Mouse (Mus musculus): ENCODE data around the gene Ttc3. TPM values are rescaled to one million over a fixed set of nuclear protein-coding genes. Genes with fewer than 3 reads are reported as not detected.
"Not testable (repeated sequence)": the region's sequence is repeated elsewhere in the genome, so short reads cannot be mapped to it uniquely, and the experiment has no call there.

The Ttc3 gene
- 98.1 and 100 TPM in 2 replicates for polyA plus RNA-seq (2015; fragmentation: Nextera tagmentation; extraction: Ambion mirVana)

DNA sequence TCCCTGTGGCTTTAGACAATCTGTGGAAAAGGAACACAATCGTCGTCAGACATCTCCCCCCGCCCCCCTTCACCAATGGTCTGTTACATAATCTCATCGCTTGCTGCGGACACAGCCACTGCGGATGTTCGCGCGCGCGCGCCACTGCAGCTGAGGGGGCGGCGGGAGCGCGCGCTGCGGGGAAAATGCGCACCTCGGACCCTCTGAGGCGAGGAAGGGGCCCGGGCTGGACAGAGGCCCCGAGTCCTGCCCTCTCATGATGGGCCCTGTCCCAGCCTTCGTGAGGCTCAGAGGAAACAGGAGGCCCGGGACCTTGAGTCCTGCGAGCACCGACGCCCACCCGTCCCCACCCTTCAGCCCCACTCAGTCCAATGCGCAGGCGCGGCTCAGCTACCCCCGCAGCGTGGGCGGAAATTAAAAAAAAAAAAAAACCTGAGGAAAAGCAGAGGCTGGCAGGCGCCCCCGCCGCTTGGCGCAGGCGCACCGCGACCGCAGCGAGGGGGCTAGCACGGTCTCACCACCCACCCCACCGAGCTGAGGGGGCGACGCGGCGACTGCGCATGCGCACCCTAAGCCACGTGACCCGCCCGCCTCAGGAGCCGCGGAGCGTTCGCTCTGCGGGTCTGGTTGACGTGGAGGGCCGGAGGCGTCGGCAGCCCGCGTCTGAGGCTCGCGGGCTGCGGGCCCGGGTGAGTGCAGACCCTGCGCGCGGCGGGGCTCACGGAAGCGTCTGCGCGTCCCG is at the start of gene Ttc3:
Gene Ttc3 (plus strand): TSS at position 446 of the 742 bp plus-strand sequence.
- peak; percentile 97 for DNase-seq (ENCODE audit: low spot score)

DNA sequence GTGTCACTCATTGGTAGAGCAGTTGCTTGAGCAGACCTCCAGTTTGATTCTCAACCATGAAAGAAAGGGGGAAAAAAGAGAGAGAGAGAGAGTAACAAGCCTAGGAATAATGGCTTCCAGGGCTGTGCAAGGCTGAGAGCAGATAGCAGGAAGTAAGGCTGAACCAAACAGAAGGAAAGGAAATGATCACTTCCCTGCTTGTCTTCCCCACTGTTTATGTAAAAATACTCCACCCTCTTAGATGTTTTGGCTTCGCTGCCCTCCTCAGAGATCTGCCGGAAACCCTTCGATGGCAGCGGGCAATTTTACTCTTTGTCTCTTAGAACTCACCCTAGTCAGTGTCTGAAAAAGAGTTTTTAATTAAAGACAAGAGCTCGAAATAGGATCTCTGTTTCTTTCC is 46.7 kb upstream of the Ttc3 start:
- no peak for DNase-seq (ENCODE audit: low spot score)

- no peak for DNase-seq (ENCODE audit: low spot score)
Observed at GRCm38 (mm10) chr16:94326008-94326407, 44.4 kb upstream of the Ttc3 start.

- DNase-seq (ENCODE audit: low spot score) = peak; percentile 4
Observed at GRCm38 (mm10) chr16:94327781-94328711, 42.4 kb upstream of the Ttc3 start, which contains the start of gene Ripply3. TSS of gene Ripply3 (plus strand) at chr16:94328420.

- DNase-seq (ENCODE audit: low spot score) = no peak
Observed at GRCm38 (mm10) chr16:94328881-94329867, 41.2 kb upstream of the Ttc3 start.

GRCm38 (mm10) chr16:94330429-94330828 is 40.0 kb upstream of the Ttc3 start:
- no peak for DNase-seq (ENCODE audit: low spot score)

- DNase-seq (ENCODE audit: low spot score) = no peak
Observed at GRCm38 (mm10) chr16:94331233-94331885, 39.1 kb upstream of the Ttc3 start.

- DNase-seq (ENCODE audit: low spot score) = peak; percentile 63
Observed at GRCm38 (mm10) chr16:94331886-94332252, 38.5 kb upstream of the Ttc3 start.

DNA sequence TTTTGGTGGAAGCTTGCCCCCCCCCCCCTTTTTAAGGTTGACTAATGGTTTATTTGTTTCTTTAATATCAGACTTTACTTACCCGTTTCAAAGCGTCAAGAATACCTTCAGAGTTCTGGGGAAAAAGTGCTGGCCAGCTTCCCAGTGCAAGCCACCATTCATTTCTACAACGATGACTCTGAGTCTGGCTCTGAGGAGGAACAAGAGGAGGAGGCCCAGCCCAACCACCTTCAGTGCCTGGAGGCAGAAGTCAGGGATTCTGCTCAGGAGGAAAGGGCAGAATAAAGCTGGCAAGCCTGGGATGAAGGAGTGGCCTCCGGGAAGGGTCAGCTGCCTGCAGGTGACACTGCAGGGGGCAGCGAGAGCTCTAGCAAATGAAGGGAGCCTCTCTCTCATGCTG is 34.8 kb upstream of the Ttc3 start:
- no peak for DNase-seq (ENCODE audit: low spot score)

- DNase-seq (ENCODE audit: low spot score) = not testable (repeated sequence)
Observed at GRCm38 (mm10) chr16:94339164-94340160, 31.0 kb upstream of the Ttc3 start.

DNA sequence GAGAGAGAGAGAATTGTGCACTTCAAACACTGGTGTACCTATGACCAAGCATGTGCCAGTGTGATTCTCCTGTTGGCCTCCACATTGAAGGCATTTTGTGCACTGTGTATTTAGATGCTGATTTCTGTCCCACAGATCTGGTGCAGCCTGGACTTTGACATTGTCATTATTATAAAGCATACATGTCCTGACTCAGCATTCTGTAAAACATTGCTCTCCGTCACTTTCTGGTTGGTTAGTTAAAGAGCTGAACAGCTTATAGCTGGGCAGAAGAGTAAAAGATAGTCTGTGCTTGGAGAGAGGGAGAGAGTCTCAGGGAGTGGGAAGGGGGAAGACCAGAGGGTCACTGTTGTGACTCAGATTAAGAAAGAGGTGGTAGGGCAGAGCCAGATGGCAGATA is 24.7 kb upstream of the Ttc3 start:
- no peak for DNase-seq (ENCODE audit: low spot score)

DNA sequence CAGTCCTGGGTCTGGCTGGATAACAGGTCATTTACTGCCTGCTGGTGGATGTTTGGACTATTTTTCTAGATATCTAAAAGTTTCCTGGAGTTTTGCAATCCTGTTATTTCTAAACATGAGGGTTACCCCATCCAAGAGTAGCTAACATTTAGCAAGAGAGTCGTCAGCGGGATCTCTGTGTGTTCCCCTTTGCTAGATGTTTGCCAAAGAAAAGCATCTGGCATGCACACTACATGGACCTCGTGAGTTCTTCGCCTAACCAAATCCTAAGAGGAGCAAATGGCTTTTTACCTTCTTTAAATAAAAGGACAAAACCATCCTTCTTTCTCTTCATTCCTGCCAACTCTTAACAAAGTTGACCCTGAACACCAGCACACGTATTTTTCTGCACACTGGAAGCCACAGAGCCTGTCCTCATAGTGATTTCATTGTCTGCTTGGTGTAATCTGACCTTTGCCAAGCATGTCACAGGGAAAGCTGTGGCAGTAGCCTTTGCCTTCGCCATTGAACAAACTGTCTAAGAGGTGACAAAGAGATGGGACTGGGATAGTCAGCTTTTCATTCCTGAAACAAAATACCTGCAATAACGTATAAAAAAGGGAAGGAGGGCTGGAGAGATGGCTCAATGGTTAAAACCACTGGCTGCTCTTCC is 23.2 kb upstream of the Ttc3 start:
- DNase-seq (ENCODE audit: low spot score) = no peak

DNA sequence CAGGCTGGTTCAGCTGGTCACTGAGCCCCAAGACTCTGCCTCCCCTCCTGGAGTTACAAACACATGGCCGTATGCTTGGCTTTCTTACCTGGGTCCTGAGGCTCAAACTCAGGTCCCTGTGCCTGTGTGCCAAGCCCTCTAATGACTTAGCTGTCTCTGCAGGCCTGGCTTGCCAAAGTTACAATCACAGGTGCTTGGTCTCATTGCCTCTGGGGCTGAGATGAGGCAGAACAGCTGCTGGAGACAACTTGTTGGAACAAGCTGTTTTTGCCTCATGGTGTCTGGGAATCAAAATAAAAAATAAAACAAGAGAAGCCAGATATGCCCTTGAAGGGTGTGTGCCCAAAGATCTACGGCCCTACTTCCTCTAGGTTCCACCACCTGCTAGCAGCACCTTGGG is 21.6 kb upstream of the Ttc3 start:
- no peak for DNase-seq (ENCODE audit: low spot score)

- DNase-seq (ENCODE audit: low spot score) = no peak
Observed at GRCm38 (mm10) chr16:94349588-94350286, 20.7 kb upstream of the Ttc3 start.

GRCm38 (mm10) chr16:94350287-94350677 is 20.1 kb upstream of the Ttc3 start:
- no peak for DNase-seq (ENCODE audit: low spot score)

GRCm38 (mm10) chr16:94354450-94354849 is 16.0 kb upstream of the Ttc3 start:
- peak; percentile 69 for DNase-seq (ENCODE audit: low spot score)

DNA sequence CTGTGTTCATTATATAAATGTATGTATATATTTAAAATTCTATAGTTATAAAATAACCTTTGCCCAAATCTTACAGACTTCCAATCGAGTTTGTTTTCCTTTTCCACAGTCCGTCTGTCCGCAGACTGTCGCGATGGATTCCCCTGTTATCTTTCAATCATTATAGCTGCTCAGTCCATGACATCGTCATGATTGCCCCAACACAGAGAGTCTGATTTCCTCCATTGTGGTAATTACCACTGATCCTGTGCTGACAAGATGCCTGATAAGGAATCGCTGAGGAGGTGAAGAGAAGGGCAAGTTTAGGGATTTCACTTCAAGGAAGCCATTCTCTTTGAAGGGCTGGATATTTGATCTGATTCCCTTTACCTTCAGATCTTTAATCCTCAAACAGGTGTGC is 14.4 kb upstream of the Ttc3 start:
- DNase-seq (ENCODE audit: low spot score) = no peak
